ENCODE assay signal across 8 mouse cellular contexts in genomic region chr2:5770708-5771241, GRCm38 (mm10). TPM values are rescaled to one million over a fixed set of nuclear protein-coding genes. Genes with fewer than 3 reads are reported as not detected.
DNase-seq lines count a peak whose midpoint lies in the region; ATAC-seq lines count a peak whose summit lies in the region.

No protein-coding gene starts in this region.

- no peak overlapping the region for H3K4me2 ChIP-seq in kidney, embryonic 16.5 days (replicated peaks; ENCODE audit: low read depth, low read length)

- H3K9me3 ChIP-seq in kidney, embryonic 16.5 days (ENCODE audit: low read length) = no peaks in the 10 kb centered on the region

- WGBS in kidney, embryonic 16.5 days = 47% methylated on average over 8 of the region's 8 CpGs

- no peak overlapping the region for H3K9ac ChIP-seq in kidney, embryonic 16.5 days (replicated peaks; ENCODE audit: low read length)

- H3K27ac ChIP-seq in kidney, embryonic 16.5 days (ENCODE audit: low read length) = no peak overlapping the region

- no peak overlapping the region for H3K4me3 ChIP-seq in kidney, embryonic 16.5 days (ENCODE audit: low read length)

- peak; percentile 42 for DNase-seq in kidney, adult 9 months
- DNase-seq in NIH3T3 (ENCODE audit: low read depth) = peak; percentile 92
- DNase-seq in cerebellum, postnatal 25 days = peak; percentile 20 to 64
- peak; percentile 15 to 33 for DNase-seq in heart, postnatal 36 days
- peak; percentile 44 for DNase-seq in left cerebral cortex, postnatal 4 days
- peak; percentile 50 for DNase-seq in naive thymus-derived CD4-positive, alpha-beta T cell, adult 2 months (ENCODE audit: low read depth)

- no peaks in the 10 kb centered on the region for H3K27me3 ChIP-seq in kidney, embryonic 16.5 days (ENCODE audit: insufficient read depth, low read length)

- intact Hi-C loops in heart, postnatal 36 days (cut with DNase I) = loop anchor here (1.0 to 5.0 kb wide), 3 partner anchors 319 to 688 kb away; no protein-coding TSS in a partner anchor
- intact Hi-C loops in left cerebral cortex, postnatal 4 days (cut with DNase I) = no loop called here

- no peak for ATAC-seq in kidney, embryonic 16.5 days (ENCODE audit: low FRiP score, low TSS enrichment)
- ATAC-seq in erythroid progenitor cell, adult 5-6 weeks (replicated peaks; ENCODE audit: low FRiP score, poor library complexity, severe bottlenecking) = no peak

- H3K36me3 ChIP-seq in kidney, embryonic 16.5 days (ENCODE audit: insufficient read depth, low read length) = no peaks in the 10 kb centered on the region

- no peaks in the 10 kb centered on the region for H3K4me1 ChIP-seq in kidney, embryonic 16.5 days (ENCODE audit: insufficient read depth, low read length)

RNA-seq across cellular contexts. Expression of gene Camk1d, which starts 56.5 kb away (rescaled TPM):
- polyA plus RNA-seq in kidney, embryonic 16.5 days (2015; fragmentation: Nextera tagmentation; extraction: Ambion mirVana) = 1.5 and 1.7 TPM in 2 replicates
- 1 to 10 TPM; 3.6 to 5.2 TPM for total RNA-seq in heart, postnatal 36 days (2021)
- 10 to 100 TPM; 64.2 to 64.3 TPM for total RNA-seq in left cerebral cortex, postnatal 4 days (2021)
- total RNA-seq in erythroid progenitor cell, adult 5-6 weeks (2015; ENCODE audit: low replicate concordance) = 3.2 and 7.5 TPM in 2 replicates
- 1.7 and 2.2 TPM in 2 replicates for total RNA-seq in erythroid progenitor cell, adult 5-6 weeks (2017; ENCODE audit: low replicate concordance)

Comparison
In these comparisons a context has a peak if more than half of its experiments do, and no peak if none do; other contexts are left out.
1. DNase-seq: peak in every context shown above with its lines; median percentile 92 in NIH3T3; 50 in naive thymus-derived CD4-positive, alpha-beta T cell, adult 2 months; 44 in left cerebral cortex, postnatal 4 days; 42 in kidney, adult 9 months; 42 in cerebellum, postnatal 25 days; 24 in heart, postnatal 36 days.
2. RNA of gene Camk1d, which starts 56.5 kb away (total RNA-seq): 64.2 to 64.3 TPM in left cerebral cortex, postnatal 4 days; 1.7 to 7.5 TPM in erythroid progenitor cell, adult 5-6 weeks and 3.6 to 5.2 TPM in heart, postnatal 36 days; every median in the first group is over 4 times any median in the second.